Mouse (Mus musculus): ENCODE data around the gene Tbc1d19.

Gene Tbc1d19

GRCm38 (mm10) chr5:53809115-53809991 lies at the start of gene Tbc1d19:
Gene Tbc1d19, plus strand, starts transcription at chr5:53809606.
- peak; percentile 87 for DNase-seq (ENCODE audit: low spot score)

DNA sequence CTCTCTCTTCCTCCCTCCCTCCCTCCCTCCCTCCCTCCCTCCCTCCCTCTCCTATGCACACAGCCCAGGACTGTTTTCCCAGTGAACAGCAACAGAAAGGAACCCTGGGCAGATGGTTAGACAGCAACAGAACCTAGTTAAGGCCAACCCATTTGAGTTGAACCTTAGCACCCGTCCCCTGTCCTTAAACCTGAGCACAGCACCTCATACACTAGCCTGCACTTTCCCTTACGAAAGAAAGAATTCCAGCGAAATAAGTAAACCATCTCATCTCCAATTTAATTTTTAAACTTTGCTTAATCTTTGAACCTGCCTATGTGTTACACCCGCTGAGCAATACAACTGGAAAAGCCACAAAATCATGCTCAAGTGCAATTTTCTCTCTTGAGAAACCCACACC lies 49.5 kb upstream of the Tbc1d19 start:
- DNase-seq (ENCODE audit: low spot score): no peak

GRCm38 (mm10) chr5:53760914-53761313 lies 48.5 kb upstream of the Tbc1d19 start:
- no peak for DNase-seq (ENCODE audit: low spot score)

GRCm38 (mm10) chr5:53761346-53761745 lies 48.1 kb upstream of the Tbc1d19 start:
- DNase-seq (ENCODE audit: low spot score): no peak

DNA sequence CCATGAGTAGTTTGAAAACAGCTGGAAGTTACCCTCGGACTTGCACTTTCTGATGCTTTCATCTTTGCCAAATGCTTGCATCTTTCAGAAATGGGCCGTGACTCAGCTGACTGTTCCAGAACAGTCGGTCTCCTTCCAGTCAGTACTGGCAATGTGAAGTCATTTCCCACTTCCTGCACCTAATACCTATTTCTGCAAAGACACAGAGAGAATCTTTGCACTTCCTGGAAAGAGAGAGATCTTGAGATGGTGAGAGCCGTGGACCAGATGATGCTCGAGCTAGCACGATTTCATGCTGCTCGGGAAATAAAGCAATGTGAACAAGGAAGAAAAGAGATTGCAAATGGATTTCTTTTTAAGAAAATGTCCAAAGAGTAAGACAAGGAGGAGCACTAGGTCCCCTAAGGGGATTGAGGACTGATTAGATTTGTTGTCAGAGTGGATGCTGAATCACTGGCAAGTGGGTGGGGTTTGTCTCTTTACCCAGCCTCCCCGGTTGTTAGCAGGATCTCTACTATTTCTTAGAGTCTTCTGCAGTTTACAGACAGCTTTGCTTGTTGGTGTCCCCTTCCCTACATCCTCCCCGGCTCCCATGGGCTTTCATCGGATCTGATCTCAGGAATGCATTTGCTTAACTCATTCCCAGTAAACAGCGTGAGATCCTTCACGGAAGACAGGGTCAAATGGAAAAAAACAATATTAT lies 24.4 kb upstream of the Tbc1d19 start:
- DNase-seq (ENCODE audit: low spot score): no peak

- DNase-seq (ENCODE audit: low spot score): no peak
Observed at GRCm38 (mm10) chr5:53801379-53801778, 8.0 kb upstream of the Tbc1d19 start.

DNA sequence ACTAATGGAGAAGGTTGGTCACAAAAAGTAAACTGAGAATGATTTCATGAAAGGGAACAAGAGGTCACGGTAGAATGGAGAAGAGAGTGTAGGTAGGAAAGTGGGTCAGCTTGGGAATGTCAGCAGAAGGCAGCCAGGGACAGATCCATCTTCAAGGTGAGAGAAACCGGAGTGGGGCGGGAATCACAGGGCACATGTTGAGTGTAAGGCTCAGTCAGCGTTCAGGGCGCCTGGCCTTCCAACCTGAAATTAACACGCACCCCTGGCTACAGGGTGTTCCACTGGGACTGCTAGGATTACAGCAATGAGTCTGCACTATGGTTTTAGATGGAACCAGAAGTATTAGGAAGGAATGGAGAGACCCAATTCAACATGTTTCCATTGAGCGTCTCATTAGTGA lies 10.3 kb downstream of the Tbc1d19 start:
- DNase-seq (ENCODE audit: low spot score): no peak

DNA sequence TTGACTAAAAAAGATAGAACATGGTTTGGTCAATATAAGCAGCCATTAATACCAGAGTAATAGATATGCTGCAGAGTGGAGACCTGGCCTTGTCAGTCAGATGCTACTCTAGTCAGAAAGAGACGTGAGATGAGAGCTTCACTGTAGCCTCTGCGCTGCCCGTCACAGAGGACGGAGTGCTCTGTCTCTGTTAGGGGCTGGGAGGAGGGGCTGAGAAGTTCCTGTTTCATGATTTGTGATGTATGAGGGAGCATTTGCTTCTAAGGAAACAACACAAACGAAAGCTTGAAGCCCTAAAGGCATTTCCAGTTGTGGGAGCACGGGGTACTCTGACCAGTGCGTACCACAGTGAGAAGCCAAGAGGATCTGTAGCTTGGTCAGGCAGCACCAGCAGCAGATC lies 16.5 kb downstream of the Tbc1d19 start:
- DNase-seq (ENCODE audit: low spot score): no peak

GRCm38 (mm10) chr5:53834489-53834888 lies 25.1 kb downstream of the Tbc1d19 start:
- no peak for DNase-seq (ENCODE audit: low spot score)

GRCm38 (mm10) chr5:53841256-53841655 lies 31.9 kb downstream of the Tbc1d19 start:
- no peak for DNase-seq (ENCODE audit: low spot score)

GRCm38 (mm10) chr5:53848294-53848942 lies 39.0 kb downstream of the Tbc1d19 start:
- DNase-seq (ENCODE audit: low spot score): no peak

DNA sequence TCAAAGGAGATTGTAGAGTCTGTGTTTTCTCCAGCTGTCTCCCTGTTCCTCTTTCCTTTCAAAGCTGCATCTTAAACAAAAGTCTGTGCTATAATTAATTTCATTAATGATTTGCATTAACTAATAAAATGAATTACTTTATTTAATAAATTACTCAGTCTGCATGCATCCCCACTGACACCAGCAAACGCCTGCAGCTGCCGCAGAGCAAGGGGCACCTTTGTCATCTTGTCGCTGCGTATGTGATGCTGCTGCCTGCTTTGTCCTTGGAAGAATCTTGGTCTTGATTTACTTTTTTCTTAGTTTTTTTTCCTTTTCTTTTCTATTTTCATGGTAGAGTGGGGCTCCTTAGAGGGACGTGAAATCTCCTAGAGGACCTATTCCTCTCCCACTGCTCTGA lies 43.2 kb downstream of the Tbc1d19 start:
- DNase-seq (ENCODE audit: low spot score): no peak

GRCm38 (mm10) chr5:53854561-53854960 lies 45.2 kb downstream of the Tbc1d19 start:
- DNase-seq (ENCODE audit: low spot score): no peak

GRCm38 (mm10) chr5:53856011-53856410 lies 46.6 kb downstream of the Tbc1d19 start:
- no peak for DNase-seq (ENCODE audit: low spot score)

GRCm38 (mm10) chr5:53865146-53865545 lies 55.7 kb downstream of the Tbc1d19 start:
- DNase-seq (ENCODE audit: low spot score): no peak

DNA sequence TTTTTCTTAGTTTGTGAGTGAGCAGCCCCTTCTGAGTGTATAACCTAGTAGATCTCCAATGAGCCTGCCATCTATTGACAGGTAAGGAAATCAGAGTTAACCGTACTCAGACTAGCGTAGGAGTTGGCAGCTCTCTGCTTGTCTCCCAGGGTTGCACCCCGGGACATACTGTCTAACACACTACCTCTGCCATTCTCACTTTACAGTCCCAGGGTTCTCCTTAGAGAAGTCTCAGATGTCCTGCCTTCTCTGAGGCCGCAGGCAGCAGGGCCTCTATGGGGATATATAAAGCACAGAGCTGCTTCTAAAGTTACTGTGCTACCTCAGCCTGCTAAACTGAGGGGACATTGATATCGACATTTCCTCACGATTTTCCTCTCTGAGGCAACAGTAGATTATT lies 56.6 kb downstream of the Tbc1d19 start:
- DNase-seq (ENCODE audit: low spot score): no peak

GRCm38 (mm10) chr5:53871665-53872312 lies 62.4 kb downstream of the Tbc1d19 start:
- DNase-seq (ENCODE audit: low spot score): peak; percentile 71

DNA sequence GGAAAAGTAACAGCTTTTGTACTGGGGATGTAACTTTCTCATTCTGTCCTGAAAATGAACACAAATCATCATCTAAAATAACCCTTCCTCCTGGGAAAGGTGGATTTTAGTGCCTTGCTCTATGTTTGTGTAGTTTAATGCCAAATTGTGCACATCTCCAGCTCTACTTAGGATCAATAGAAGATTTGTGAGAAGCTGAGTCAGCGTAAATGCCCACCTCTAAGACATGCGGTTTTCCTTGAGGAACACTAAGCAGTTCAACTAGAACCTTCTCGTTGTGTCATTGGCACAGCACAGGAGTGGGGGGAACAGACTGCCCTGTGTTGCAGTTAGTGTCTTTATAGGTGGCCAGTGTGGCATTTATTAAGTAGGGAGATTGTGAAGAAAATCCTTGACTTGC lies 65.6 kb downstream of the Tbc1d19 start:
- DNase-seq (ENCODE audit: low spot score): no peak

- DNase-seq (ENCODE audit: low spot score): no peak
Observed at GRCm38 (mm10) chr5:53880724-53881123, 71.3 kb downstream of the Tbc1d19 start.

GRCm38 (mm10) chr5:53881381-53881990 lies 72.1 kb downstream of the Tbc1d19 start:
- DNase-seq (ENCODE audit: low spot score): no peak

DNA sequence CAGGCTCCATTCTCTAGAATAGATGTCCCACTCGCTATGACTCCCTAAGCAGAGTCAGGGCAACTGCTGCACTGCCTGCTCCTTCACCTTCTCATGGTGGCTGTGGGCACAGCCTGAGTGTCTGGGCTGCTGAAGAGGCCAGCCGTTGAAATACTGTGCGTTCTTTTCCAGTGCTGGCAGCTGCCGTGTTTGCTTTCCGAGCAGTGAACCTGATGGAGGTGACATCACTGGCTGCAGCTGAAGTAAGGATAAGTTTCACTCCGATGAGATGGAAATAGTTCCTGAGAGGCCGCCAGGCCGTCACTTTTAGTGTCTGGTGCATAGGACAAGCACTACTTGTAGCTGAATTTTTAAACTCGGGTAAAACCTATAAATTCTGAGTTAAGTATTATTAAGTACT lies 92.0 kb downstream of the Tbc1d19 start:
- no peak for DNase-seq (ENCODE audit: low spot score)

GRCm38 (mm10) chr5:53902757-53903156 lies 93.4 kb downstream of the Tbc1d19 start:
- DNase-seq (ENCODE audit: low spot score): no peak
